Mouse (Mus musculus) T-cell, adult 66 days (primary cell): ENCODE results near the gene Fxyd7. TPM values are rescaled to one million over a fixed set of nuclear protein-coding genes. Genes with fewer than 3 reads are reported as not detected.

Experiments
- total RNA-seq, 2 experiments: library from RNA; stranded (reverse); gene quantifications; 3 replicates in 1 of 2; 4 replicates in 1 of 2; pipeline ENCODE4 v1.2.4; 2023

The Fxyd7 gene
- 1 to 10 TPM; 1.5 to 1.6 TPM for total RNA-seq

DNA sequence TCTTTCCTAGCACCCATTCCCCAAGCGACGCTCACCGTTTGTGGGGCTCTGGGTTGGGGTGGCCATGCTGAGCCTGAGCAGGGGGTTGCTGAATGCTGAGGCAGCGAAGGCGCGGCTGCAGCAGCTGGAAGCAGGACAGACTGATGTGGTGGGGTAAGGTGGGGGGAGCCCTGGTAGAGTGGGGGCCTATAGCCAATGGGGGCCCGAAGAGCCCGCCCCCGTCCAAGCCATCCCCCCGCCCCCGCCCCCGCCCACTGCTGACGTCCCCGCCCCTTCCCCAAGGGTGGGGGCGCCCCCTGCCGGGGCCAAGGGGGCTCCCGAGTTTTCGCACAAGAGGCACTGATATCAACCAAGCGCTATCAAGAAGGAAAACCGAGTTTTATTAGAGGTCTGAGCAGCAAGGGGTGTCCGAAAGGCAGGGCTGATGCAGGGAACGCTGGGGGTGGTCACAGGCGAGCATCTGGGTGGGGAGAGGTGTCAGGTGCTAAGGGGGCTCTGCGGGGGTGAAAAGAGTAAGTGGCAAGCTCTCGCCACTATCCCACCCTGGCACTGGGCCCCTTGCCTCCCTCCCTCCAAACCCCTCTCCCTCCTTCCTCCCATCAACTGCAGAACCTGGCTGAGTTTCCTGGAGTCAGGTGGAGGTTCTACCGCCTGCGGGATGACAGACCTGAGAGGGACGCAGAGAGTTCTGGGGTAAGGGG is at the start of gene Fxyd7:
Fxyd7 (minus strand) TSS at position 147 of the 701 bp plus-strand sequence.

DNA sequence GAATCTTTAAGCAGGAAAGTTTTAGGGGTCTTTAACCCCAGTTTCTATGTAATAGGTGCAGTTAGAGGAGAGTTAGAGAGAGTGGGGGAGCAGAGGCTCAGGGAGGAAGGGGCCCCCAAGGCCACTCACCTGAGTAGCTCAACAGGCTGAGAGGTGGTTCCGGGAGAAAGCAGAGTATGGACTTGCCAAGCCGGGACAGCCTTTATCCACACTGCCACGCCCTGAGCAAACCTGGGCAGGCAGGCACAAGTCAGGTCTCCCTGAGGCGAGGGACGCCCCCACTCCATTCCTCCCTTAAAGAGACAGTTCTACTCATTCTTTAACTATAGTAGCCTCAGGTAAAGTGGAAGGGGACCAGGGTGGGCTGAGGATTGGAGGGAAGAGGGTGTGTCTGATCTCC is 25.2 kb upstream of the Fxyd7 start, which contains the start of gene Fxyd3:
Fxyd3 (minus strand) TSS at position 213 of the 400 bp plus-strand sequence.

DNA sequence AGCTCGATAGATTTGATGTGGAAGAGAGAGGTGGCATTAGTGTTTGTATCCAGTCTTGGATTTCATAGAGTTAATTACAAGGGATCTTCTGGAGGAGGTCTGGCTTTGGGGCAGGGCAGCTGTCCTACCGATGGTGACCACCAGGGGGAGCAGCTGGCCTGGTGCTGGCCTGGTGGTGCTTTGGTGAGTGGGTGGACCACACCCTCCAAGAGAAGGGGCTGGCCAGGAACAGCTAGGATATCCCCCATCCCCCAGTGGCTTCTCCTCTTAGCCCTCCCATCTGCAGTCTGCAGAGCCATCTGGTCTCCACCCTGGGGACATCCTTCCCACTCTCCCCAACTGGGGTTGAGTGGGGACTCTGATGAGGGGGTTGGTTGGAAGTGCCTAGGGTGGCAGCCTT is 7.8 kb upstream of the Fxyd7 start, which contains the start of gene Lgi4:
Lgi4 (plus strand) TSS at position 235 of the 400 bp plus-strand sequence.

DNA sequence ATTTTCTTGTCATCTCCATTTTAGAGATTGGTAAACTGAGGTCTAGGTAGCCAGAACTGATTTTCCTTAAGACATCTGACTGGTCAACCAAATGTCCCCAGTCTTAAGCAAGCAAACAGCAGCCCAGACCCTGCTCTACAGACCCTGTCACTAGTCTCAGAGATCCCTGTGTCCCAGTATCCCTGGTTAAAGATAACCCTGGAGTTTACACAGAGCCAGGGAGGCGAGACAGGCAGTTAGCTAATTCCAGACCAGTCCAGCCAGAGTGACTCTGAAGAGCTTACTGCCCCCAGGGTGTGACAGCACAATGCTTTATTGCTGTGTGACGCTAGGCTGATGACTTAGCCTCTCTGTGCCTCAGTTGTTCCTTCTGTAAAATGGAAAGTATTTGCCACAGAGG is 5.8 kb upstream of the Fxyd7 start, which contains the start of gene Fxyd1:
Fxyd1 (minus strand) TSS at position 129 of the 400 bp plus-strand sequence.

GRCm38 (mm10) chr7:31042431-31042910 is 8.8 kb downstream of the Fxyd7 start, which contains the start of gene Fxyd5:
TSS of gene Fxyd5 (minus strand) at chr7:31042481.

Other genes with a start within 250 kb of the Fxyd7 start
- gene Ffar2, start 227.7 kb downstream of the Fxyd7 start, total RNA-seq, result 1 to 10 TPM in 1 of 2 experiments, under 1 TPM in 1; 0.62 to 2.0 TPM
- gene Ffar3, start 195.3 kb downstream of the Fxyd7 start, total RNA-seq, result not detected
- gene Ffar1, start 189.9 kb downstream of the Fxyd7 start, total RNA-seq, result under 1 TPM in 1 of 2 experiments, not detected in 1; 0.35 TPM
- gene Cd22, start 171.1 kb downstream of the Fxyd7 start, total RNA-seq, result 1 to 10 TPM; 5.3 to 9.8 TPM
- gene Mag, start 136.6 kb downstream of the Fxyd7 start, total RNA-seq, result not detected
- gene Hamp2, start 126.8 kb downstream of the Fxyd7 start, total RNA-seq, result not detected
- not detected for gene Hamp, start 107.4 kb downstream of the Fxyd7 start, total RNA-seq
- 100 to 1,000 TPM; 150 to 156 TPM for gene Usf2, start 94.7 kb downstream of the Fxyd7 start, total RNA-seq
- 1 to 10 TPM; 3.6 to 3.7 TPM for gene Lsr, start 78.0 kb downstream of the Fxyd7 start, total RNA-seq
- gene Fam187b, start 77.7 kb downstream of the Fxyd7 start, total RNA-seq, result under 1 TPM in 1 of 2 experiments, not detected in 1; 0.20 TPM
- gene Fxyd5, start 9.0 kb downstream of the Fxyd7 start, total RNA-seq, result 100 to 1,000 TPM; 878 to 928 TPM
- not detected for gene Fxyd1, start 5.7 kb upstream of the Fxyd7 start, total RNA-seq
- gene Lgi4, start 7.9 kb upstream of the Fxyd7 start, total RNA-seq, result not detected
- not detected for gene Fxyd3, start 25.2 kb upstream of the Fxyd7 start, total RNA-seq
- gene Hpn, start 63.8 kb upstream of the Fxyd7 start, total RNA-seq, result 1 to 10 TPM; 1.7 to 4.2 TPM
- gene Scn1b, start 75.5 kb upstream of the Fxyd7 start, total RNA-seq, result 1 to 10 TPM; 3.6 to 4.2 TPM
- 100 to 1,000 TPM; 920 to 931 TPM for gene Gramd1a, start 104.4 kb upstream of the Fxyd7 start, total RNA-seq
- gene Scgb2b2, start 239.0 kb upstream of the Fxyd7 start, total RNA-seq, result not detected
- not detected for gene Scgb1b2, start 240.4 kb upstream of the Fxyd7 start, total RNA-seq